7 mouse cellular contexts compared by ENCODE assay signal in genomic region chr7:28268576-28268975, GRCm38 (mm10). TPM values are rescaled to one million over a fixed set of nuclear protein-coding genes. Genes with fewer than 3 reads are reported as not detected.
DNase-seq lines count a peak whose midpoint lies in the region; ATAC-seq and TF ChIP-seq lines count a peak whose summit lies in the region.

No protein-coding gene starts in this region.

- no peaks in the 10 kb centered on the region for H3K9me3 ChIP-seq in lung, embryonic 16.5 days (ENCODE audit: control insufficient read depth, low read length)
- H3K9me3 ChIP-seq in forebrain, embryonic 12.5 days: 0 out of 2 replicates have a peak, but pooled peaks cover 4% of the 10 kb centered on the region
- no peaks in the 10 kb centered on the region for H3K9me3 ChIP-seq in limb, embryonic 11.5 days (ENCODE audit: control insufficient read depth, low read length)

- H3K4me2 ChIP-seq in lung, embryonic 16.5 days (ENCODE audit: low read depth, low read length): peak overlapping the region; percentile 81
- H3K4me2 ChIP-seq in forebrain, embryonic 12.5 days: peak overlapping the region; percentile 77
- H3K4me2 ChIP-seq in limb, embryonic 11.5 days (ENCODE audit: low read depth, severe bottlenecking): peak overlapping the region; percentile 68

- peak overlapping the region; percentile 98 for H3K9ac ChIP-seq in lung, embryonic 16.5 days (ENCODE audit: low read length)
- peak overlapping the region; percentile 98 for H3K9ac ChIP-seq in forebrain, embryonic 12.5 days
- H3K9ac ChIP-seq in limb, embryonic 11.5 days (ENCODE audit: low read length): peak overlapping the region; percentile 98

- TF ChIP-seq CTCF in olfactory bulb, adult 2 months (IDR thresholded peaks at IDR 0.05; ENCODE audit: insufficient read depth, low read depth, low read length): no peak

- WGBS in lung, embryonic 16.5 days: 16% methylated on average over 16 of the region's 16 CpGs
- 32% methylated on average over 16 of the region's 16 CpGs for WGBS in forebrain, embryonic 12.5 days
- 29% methylated on average over 16 of the region's 16 CpGs for WGBS in limb, embryonic 11.5 days
- WGBS in olfactory bulb, adult 2 months: 19% methylated on average over 16 of the region's 16 CpGs

- DNase-seq in lung, postnatal 14 days: no peak
- DNase-seq in limb, embryonic 11.5 days (ENCODE audit: low spot score): no peak
- DNase-seq in left cerebral cortex, adult 9 months (ENCODE audit: low spot score in 2 of 2): no peak
- DNase-seq in urinary bladder, adult 2 months (ENCODE audit: low spot score): no peak

- H3K27ac ChIP-seq in lung, embryonic 16.5 days (ENCODE audit: low read length): peak overlapping the region; percentile 68
- H3K27ac ChIP-seq in forebrain, embryonic 12.5 days: peak overlapping the region; percentile 94
- H3K27ac ChIP-seq in limb, embryonic 11.5 days (replicated peaks; ENCODE audit: low read depth, low read length): peak overlapping the region; percentile 89; the same call in 1 of the 2 replicates
- H3K27ac ChIP-seq in olfactory bulb, adult 2 months (ENCODE audit: insufficient read depth, low read depth, low read length): no peak overlapping the region

- H3K4me3 ChIP-seq in lung, embryonic 16.5 days (ENCODE audit: low read length): peak overlapping the region; percentile 86
- H3K4me3 ChIP-seq in forebrain, embryonic 12.5 days (replicated peaks): peak overlapping the region; percentile 95
- peak overlapping the region; percentile 72 for H3K4me3 ChIP-seq in limb, embryonic 11.5 days (ENCODE audit: low read depth, low read length)
- H3K4me3 ChIP-seq in olfactory bulb, adult 2 months (ENCODE audit: insufficient read depth, low read depth, low read length): peak overlapping the region; percentile 100

- peaks cover 10% of the 10 kb centered on the region for H3K4me1 ChIP-seq in lung, embryonic 16.5 days (replicated peaks; ENCODE audit: control insufficient read depth, insufficient read depth, low read length)
- H3K4me1 ChIP-seq in forebrain, embryonic 12.5 days: peaks cover 15% of the 10 kb centered on the region
- no peaks in the 10 kb centered on the region for H3K4me1 ChIP-seq in limb, embryonic 11.5 days (ENCODE audit: control insufficient read depth, insufficient read depth, low read length)
- peaks cover 2% of the 10 kb centered on the region; the same call in 1 of the 2 replicates for H3K4me1 ChIP-seq in olfactory bulb, adult 2 months (ENCODE audit: control insufficient read depth, insufficient read depth, low read length)

- H3K27me3 ChIP-seq in lung, embryonic 16.5 days (ENCODE audit: control insufficient read depth, insufficient read depth, low read depth, low read length): no peaks in the 10 kb centered on the region
- H3K27me3 ChIP-seq in forebrain, embryonic 12.5 days: no peaks in the 10 kb centered on the region
- H3K27me3 ChIP-seq in limb, embryonic 11.5 days (ENCODE audit: control insufficient read depth, insufficient read depth, low read length): no peaks in the 10 kb centered on the region

- 0 out of 2 replicates have a peak, but pooled peaks cover 2% of the 10 kb centered on the region for H3K36me3 ChIP-seq in lung, embryonic 16.5 days (ENCODE audit: control insufficient read depth, insufficient read depth, low read length)
- H3K36me3 ChIP-seq in forebrain, embryonic 12.5 days (replicated peaks): peaks cover 38% of the 10 kb centered on the region
- peaks cover 2% of the 10 kb centered on the region for H3K36me3 ChIP-seq in limb, embryonic 11.5 days (ENCODE audit: control insufficient read depth, insufficient read depth, low read length)

- no peak for TF ChIP-seq POLR2A in olfactory bulb, adult 2 months (IDR thresholded peaks at IDR 0.05; ENCODE audit: insufficient read depth, low read depth, low read length)

- no peak for ATAC-seq in lung, embryonic 16.5 days (ENCODE audit: low read depth)
- ATAC-seq in forebrain, embryonic 12.5 days (ENCODE audit: low FRiP score): no peak
- 0 out of 2 replicates have a peak, but pooled peaks have one; percentile 16 for ATAC-seq in limb, embryonic 11.5 days (ENCODE audit: insufficient number of reproducible peaks, low FRiP score, low TSS enrichment, low read depth)

RNA-seq across cellular contexts. Expression of gene Eid2, which starts 0.9 kb away (rescaled TPM):
- 1.2 and 1.9 TPM in 2 replicates for polyA plus RNA-seq in lung, embryonic 16.5 days (2015; fragmentation: Nextera tagmentation; extraction: Ambion mirVana)
- polyA plus RNA-seq in forebrain, embryonic 12.5 days (2016; fragmentation: Nextera tagmentation; extraction: Ambion mirVana): 3.8 and 7.1 TPM in 2 replicates
- 12.8 and 16.2 TPM in 2 replicates for polyA plus RNA-seq in limb, embryonic 11.5 days (2014; fragmentation: Nextera tagmentation; extraction: Ambion mirVana)
- not detected in 2 replicates for polyA plus RNA-seq in olfactory bulb, adult 2 months (2012; ENCODE audit: insufficient read depth, insufficient read length, low replicate concordance, missing spikeins)
- 14.8 and 15.6 TPM in 2 replicates for polyA plus RNA-seq in urinary bladder, adult 2 months (2012; rRNA removed)

RNA-seq across cellular contexts. Expression of gene Eid2b, which starts 9.0 kb away (rescaled TPM):
- polyA plus RNA-seq in lung, embryonic 16.5 days (2015; fragmentation: Nextera tagmentation; extraction: Ambion mirVana): 7.9 and 9.6 TPM in 2 replicates
- 24.1 and 27.8 TPM in 2 replicates for polyA plus RNA-seq in forebrain, embryonic 12.5 days (2016; fragmentation: Nextera tagmentation; extraction: Ambion mirVana)
- polyA plus RNA-seq in limb, embryonic 11.5 days (2014; fragmentation: Nextera tagmentation; extraction: Ambion mirVana): 11.4 TPM in 2 replicates
- not detected in 2 replicates for polyA plus RNA-seq in olfactory bulb, adult 2 months (2012; ENCODE audit: insufficient read depth, insufficient read length, low replicate concordance, missing spikeins)
- polyA plus RNA-seq in urinary bladder, adult 2 months (2012; rRNA removed): 9.4 and 10.1 TPM in 2 replicates

RNA-seq across cellular contexts. Expression of gene Selenov, which starts 22.4 kb away (rescaled TPM):
- not detected in 2 replicates for polyA plus RNA-seq in lung, embryonic 16.5 days (2015; fragmentation: Nextera tagmentation; extraction: Ambion mirVana)
- polyA plus RNA-seq in forebrain, embryonic 12.5 days (2016; fragmentation: Nextera tagmentation; extraction: Ambion mirVana): 0.41 and 0.94 TPM in 2 replicates
- polyA plus RNA-seq in limb, embryonic 11.5 days (2014; fragmentation: Nextera tagmentation; extraction: Ambion mirVana): 0.41 TPM in 1 of 2 replicates, not detected in the other
- polyA plus RNA-seq in olfactory bulb, adult 2 months (2012; ENCODE audit: insufficient read depth, insufficient read length, low replicate concordance, missing spikeins): not detected in 2 replicates
- 0.19 TPM in 1 of 2 replicates, not detected in the other for polyA plus RNA-seq in urinary bladder, adult 2 months (2012; rRNA removed)

RNA-seq across cellular contexts. Expression of gene Dll3, which starts 33.5 kb away (rescaled TPM):
- 0.20 and 0.43 TPM in 2 replicates for polyA plus RNA-seq in lung, embryonic 16.5 days (2015; fragmentation: Nextera tagmentation; extraction: Ambion mirVana)
- 42.9 and 43.5 TPM in 2 replicates for polyA plus RNA-seq in forebrain, embryonic 12.5 days (2016; fragmentation: Nextera tagmentation; extraction: Ambion mirVana)
- 2.7 and 4.3 TPM in 2 replicates for polyA plus RNA-seq in limb, embryonic 11.5 days (2014; fragmentation: Nextera tagmentation; extraction: Ambion mirVana)
- not detected in 2 replicates for polyA plus RNA-seq in olfactory bulb, adult 2 months (2012; ENCODE audit: insufficient read depth, insufficient read length, low replicate concordance, missing spikeins)
- polyA plus RNA-seq in urinary bladder, adult 2 months (2012; rRNA removed): not detected in 2 replicates

RNA-seq across cellular contexts. Expression of gene Timm50, which starts 43.3 kb away (rescaled TPM):
- polyA plus RNA-seq in lung, embryonic 16.5 days (2015; fragmentation: Nextera tagmentation; extraction: Ambion mirVana): 120 and 124 TPM in 2 replicates
- 189 and 196 TPM in 2 replicates for polyA plus RNA-seq in forebrain, embryonic 12.5 days (2016; fragmentation: Nextera tagmentation; extraction: Ambion mirVana)
- 184 and 205 TPM in 2 replicates for polyA plus RNA-seq in limb, embryonic 11.5 days (2014; fragmentation: Nextera tagmentation; extraction: Ambion mirVana)
- not detected in 2 replicates for polyA plus RNA-seq in olfactory bulb, adult 2 months (2012; ENCODE audit: insufficient read depth, insufficient read length, low replicate concordance, missing spikeins)
- polyA plus RNA-seq in urinary bladder, adult 2 months (2012; rRNA removed): 33.7 and 41.8 TPM in 2 replicates
